Mouse (Mus musculus): ENCODE measurements around the gene Elovl3.
A peak's percentile ranks its signal among the peaks of the same experiment; 100 is the strongest.
"Not testable (repeated sequence)": the region's sequence is repeated elsewhere in the genome, so short reads cannot be mapped to it uniquely, and the experiment has no call there.

Elovl3 gene

GRCm38 (mm10) chr19:46131694-46132525 lies at the start of gene Elovl3:
Gene Elovl3, plus strand, starts transcription at chr19:46131897.
- no peak for DNase-seq (ENCODE audit: low read depth, low spot score)

GRCm38 (mm10) chr19:46085185-46085584 lies 46.5 kb upstream of the Elovl3 start:
- no peak for DNase-seq (ENCODE audit: low read depth, low spot score)

DNA sequence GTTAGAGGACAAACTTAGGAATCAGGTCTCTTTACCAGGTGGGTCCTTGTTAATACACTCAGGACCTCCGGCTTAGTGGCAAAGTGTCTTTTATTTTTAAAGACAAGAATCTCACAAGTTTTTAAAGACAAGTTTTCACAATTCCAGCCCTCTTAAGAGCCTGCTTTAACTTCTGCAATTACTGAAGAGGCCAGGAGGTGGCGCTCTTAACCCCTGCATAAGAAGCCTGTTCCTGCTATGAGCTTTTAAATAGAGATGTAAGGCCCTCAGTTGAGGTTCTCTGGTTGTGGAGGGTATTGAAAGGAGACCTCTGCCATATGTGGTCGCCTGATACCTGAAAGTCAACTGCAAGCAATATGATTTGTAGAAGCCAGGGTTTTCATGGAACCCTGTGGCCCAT lies 45.4 kb upstream of the Elovl3 start:
- peak; percentile 90 for DNase-seq (ENCODE audit: low read depth, low spot score)

GRCm38 (mm10) chr19:46087871-46088270 lies 43.8 kb upstream of the Elovl3 start:
- peak; percentile 20 for DNase-seq (ENCODE audit: low read depth, low spot score)

GRCm38 (mm10) chr19:46091641-46092040 lies 40.1 kb upstream of the Elovl3 start:
- no peak for DNase-seq (ENCODE audit: low read depth, low spot score)

DNA sequence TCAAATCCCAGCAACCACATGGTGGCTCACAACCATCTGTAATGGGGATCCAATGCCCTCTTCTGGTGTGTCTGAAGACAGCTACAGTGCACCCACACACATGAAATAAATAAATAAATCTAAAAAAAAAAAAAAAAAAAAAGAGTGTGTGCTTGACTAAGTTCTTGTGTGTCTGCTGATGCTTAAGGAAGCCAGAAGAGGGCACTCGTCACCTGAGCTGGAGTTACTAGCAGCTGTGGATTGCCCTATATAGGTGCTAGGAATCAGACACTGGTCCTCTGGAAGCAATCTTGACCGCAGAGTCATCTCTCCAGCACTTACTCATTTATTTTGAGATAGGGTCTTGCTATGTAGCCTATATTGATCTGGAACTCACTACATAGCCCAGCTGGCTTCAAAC lies 37.6 kb upstream of the Elovl3 start:
- DNase-seq (ENCODE audit: low read depth, low spot score): no peak

- DNase-seq (ENCODE audit: low read depth, low spot score): no peak
Measured at GRCm38 (mm10) chr19:46095291-46095690, 36.4 kb upstream of the Elovl3 start.

GRCm38 (mm10) chr19:46096396-46096795 lies 35.3 kb upstream of the Elovl3 start:
- DNase-seq (ENCODE audit: low read depth, low spot score): no peak

GRCm38 (mm10) chr19:46099561-46099960 lies 32.1 kb upstream of the Elovl3 start:
- no peak for DNase-seq (ENCODE audit: low read depth, low spot score)

GRCm38 (mm10) chr19:46103437-46104186 lies 28.1 kb upstream of the Elovl3 start:
- no peak for DNase-seq (ENCODE audit: low read depth, low spot score)

DNA sequence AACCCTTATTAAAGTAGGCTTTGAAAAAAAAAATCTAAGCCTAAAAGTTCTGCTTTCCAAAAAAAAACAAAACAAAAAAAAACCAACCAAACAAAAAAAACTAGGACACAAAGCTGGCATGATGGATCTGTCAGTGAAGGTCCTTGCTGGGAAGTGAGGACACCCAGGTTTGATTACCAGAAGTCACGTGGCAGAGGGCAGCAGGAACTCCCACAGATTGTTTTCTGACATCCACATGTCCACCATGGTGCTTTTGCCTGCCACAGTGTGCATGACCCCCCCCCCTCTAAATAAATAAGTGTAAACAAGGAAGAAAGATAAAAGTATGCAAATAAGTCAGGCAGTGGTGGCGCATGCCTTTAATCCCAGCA lies 27.5 kb upstream of the Elovl3 start:
- DNase-seq (ENCODE audit: low read depth, low spot score): no peak

DNA sequence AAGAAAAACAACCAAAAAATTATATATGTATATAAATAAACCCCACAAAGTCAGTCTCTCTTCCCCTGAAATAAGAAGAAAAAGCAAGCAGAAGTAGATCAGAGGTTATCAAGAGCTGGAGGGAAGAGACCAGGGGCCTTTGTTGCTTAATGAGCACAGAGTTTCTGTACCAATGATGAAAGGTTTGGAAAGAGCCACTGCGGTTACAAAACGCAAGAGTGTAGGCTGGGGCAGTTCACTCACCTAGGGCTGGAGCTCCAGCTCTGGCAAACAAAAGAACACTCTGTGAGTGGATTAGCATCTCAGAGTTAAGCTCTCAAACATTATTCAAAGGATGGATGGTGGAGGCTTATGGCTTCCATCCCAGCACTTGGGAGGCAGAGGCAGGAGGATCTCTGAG lies 21.5 kb upstream of the Elovl3 start:
- no peak for DNase-seq (ENCODE audit: low read depth, low spot score)

DNA sequence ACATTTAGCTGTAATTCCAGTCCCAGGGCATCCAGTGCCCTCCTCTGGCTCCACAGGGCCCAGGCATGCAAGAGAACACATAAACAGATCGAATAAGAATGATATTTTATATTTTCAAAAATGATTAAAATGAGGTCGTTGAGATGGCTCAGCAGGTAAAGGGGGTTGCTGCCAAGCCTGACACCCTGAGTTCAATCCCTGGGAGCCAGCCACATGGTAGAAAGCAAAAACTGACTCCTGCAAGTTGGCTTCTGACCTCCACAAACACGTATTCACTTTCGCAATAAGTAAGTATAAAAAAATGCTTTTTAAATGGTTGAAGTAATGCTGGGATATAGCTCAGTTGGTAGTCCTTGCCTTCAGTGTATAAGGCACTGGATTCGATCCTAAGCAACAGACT lies 20.9 kb upstream of the Elovl3 start:
- DNase-seq (ENCODE audit: low read depth, low spot score): no peak

DNA sequence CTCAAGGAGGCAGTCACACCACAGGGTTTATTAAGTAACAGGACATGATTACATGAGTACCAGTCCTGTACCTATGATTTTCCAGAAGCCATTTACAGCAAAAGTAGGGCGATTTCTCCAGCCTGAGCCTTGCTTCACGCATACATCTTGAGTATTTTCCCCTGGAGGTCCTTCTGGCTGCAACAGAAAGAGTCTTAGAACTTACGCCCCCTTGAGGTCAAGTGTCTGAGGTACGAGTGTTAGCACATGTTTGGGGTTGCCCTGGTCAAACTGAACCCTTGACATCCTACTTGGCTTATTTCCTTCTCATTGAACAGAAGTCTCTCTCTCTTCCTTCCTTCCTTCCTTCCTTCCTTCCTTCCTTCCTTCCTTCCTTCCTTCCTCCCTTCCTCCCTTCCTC lies 17.1 kb upstream of the Elovl3 start:
- DNase-seq (ENCODE audit: low read depth, low spot score): no peak

- no peak for DNase-seq (ENCODE audit: low read depth, low spot score)
Measured at GRCm38 (mm10) chr19:46119458-46119857, 12.2 kb upstream of the Elovl3 start.

DNA sequence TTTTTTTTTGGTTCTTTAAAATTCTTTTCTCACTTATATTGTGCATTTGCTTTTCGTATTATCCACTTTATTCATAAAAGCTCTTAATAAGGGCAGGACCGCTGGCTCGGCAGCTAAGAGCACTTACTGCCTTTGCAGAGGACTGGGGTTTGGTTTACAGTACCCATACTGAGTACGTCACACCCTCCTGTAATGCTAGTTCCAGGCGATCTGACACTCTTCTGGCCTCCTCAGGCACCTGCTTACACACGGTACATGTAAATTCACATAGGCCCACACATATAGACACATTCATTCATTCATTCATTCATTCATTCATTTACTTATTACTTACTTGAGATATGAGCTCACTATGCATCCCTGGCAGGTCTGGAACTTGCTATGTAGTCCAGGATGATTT lies 10.8 kb upstream of the Elovl3 start:
- DNase-seq (ENCODE audit: low read depth, low spot score): no peak

- no peak for DNase-seq (ENCODE audit: low read depth, low spot score)
Measured at GRCm38 (mm10) chr19:46123876-46124275, 7.8 kb upstream of the Elovl3 start.

DNA sequence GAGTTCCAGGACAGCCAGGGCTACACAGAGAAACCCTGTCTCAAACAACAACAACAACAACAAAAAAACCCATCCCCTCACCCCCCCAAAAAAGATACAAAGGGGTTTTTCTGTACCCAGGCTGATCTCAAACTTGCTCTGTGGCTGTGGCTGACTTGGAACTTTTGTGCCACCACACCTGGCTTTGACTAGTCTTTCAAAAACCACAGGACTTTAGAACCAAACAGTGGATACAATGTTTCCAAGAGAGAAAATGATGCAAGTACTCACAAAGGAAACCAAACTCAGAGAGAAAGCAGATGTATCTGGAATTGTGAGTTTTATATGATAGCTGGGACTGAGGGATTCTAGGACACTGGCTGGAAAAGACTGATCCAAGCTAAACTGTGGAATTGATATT lies 7.0 kb upstream of the Elovl3 start:
- DNase-seq (ENCODE audit: low read depth, low spot score): no peak

DNA sequence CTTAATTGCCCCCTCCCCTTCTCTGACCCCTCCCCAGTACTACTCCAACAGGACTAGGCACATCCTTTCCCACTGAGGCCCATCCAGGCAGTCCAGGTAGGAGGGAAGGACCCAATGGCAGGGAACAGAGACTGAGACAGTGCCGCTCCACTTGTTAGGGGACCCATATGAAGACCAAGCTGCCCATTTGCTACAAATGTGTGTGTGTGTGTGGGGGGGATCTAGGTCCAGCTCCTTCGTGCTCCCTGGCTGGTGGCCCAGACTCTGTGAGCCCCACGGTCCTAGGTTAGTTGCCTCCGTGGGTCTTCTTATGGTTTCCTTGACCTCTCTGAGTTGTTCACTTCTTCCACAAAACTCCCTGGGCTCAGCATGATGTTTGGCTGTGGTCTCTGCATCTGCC lies 5.4 kb upstream of the Elovl3 start:
- no peak for DNase-seq (ENCODE audit: low read depth, low spot score)

DNA sequence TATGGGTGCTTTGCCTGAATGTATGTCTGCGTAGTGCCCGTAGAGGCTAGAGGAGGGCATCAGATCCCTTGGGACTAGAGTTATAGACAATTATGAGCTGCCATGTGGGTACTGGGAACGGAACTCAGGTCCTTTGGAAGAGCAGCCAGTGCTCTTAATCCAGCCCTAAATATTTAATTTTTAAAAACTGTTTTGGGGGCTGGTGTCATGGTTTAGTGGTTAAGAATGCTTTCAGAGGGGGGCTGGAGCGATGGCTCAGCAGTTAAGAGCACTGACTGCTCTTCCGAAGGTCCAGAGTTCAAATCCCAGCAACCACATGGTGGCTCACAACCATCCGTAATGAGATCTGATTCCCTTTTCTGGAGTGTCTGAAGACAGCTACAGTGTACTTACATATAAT lies 2.0 kb upstream of the Elovl3 start:
- DNase-seq (ENCODE audit: low read depth, low spot score): not testable (repeated sequence)

- no peak for DNase-seq (ENCODE audit: low read depth, low spot score)
Measured at GRCm38 (mm10) chr19:46131283-46131682, 414 bp upstream of the Elovl3 start.

DNA sequence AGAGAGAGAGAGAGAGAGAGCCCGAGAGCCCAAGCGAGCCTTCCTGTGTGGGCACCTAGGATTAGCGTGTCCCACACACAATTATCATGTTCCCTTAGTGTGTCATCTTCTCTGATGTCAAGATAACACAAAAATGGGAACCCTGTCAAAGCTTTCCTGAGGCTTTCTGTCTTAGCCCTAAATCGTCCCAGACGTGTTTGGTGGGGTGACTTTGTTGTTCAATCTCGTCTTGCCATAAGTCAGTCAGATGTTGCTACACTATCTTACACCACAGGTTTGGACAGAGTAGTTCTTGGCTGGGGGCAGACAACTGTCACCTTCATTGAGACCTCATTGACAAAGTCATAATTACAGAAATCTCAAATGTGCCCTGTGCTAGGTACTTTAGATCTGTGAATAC lies 880 bp downstream of the Elovl3 start:
- DNase-seq (ENCODE audit: low read depth, low spot score): no peak

GRCm38 (mm10) chr19:46135297-46135696 lies 3.6 kb downstream of the Elovl3 start:
- DNase-seq (ENCODE audit: low read depth, low spot score): peak; percentile 92
